Mouse (Mus musculus): Measurements from ENCODE around the gene Folr1. TPM values are rescaled to one million over a fixed set of nuclear protein-coding genes. Genes with fewer than 3 reads are reported as not detected.
A peak's percentile ranks its signal among the peaks of the same experiment; 100 is the strongest.

Folr1 gene
- polyA plus RNA-seq, 1 experiment = not detected

GRCm38 (mm10) chr7:101835457-101836109 lies 35.0 kb downstream of the Folr1 start:
- TF ChIP-seq FLI1 (IDR thresholded peaks at IDR 0.05; ENCODE audit: low read length) = no peak
- TF ChIP-seq GATA1 (IDR thresholded peaks at IDR 0.05; ENCODE audit: borderline replicate concordance, low read length) = no peak
- Histone ChIP-seq H3K9me3 (0 out of 2 replicates have a peak, but pooled peaks cover 4% of the 10 kb centered on the region), H3K4me1 (peaks cover 33% of the 10 kb centered on the region), H3K36me3 (replicated peaks; ENCODE audit: low read length) (peaks cover 50% of the 10 kb centered on the region), H3K4me3 (replicated peaks) (peak overlapping the region; percentile 94), H3K27me3 (replicated peaks) (peaks cover 47% of the 10 kb centered on the region)

- H3K4me3 ChIP-seq (replicated peaks) = no peak overlapping the region
- peaks cover 40% of the 10 kb centered on the region for H3K27me3 ChIP-seq (replicated peaks)
- TF ChIP-seq GATA1 (IDR thresholded peaks at IDR 0.05; ENCODE audit: borderline replicate concordance, low read length) (no peak), FLI1 (IDR thresholded peaks at IDR 0.05; ENCODE audit: low read length) (no peak)
- H3K36me3 ChIP-seq (replicated peaks; ENCODE audit: low read length) = peaks cover 56% of the 10 kb centered on the region
- H3K4me1 ChIP-seq = peaks cover 29% of the 10 kb centered on the region
- peaks cover 9% of the 10 kb centered on the region; the same call in 1 of the 2 replicates for H3K9me3 ChIP-seq
Measured at GRCm38 (mm10) chr7:101834903-101835302, 35.7 kb downstream of the Folr1 start.

- Histone ChIP-seq H3K9me3 (peaks cover 10% of the 10 kb centered on the region; the same call in 1 of the 2 replicates), H3K36me3 (replicated peaks; ENCODE audit: low read length) (peaks cover 64% of the 10 kb centered on the region), H3K4me1 (peaks cover 28% of the 10 kb centered on the region), H3K4me3 (replicated peaks) (no peak overlapping the region), H3K27me3 (replicated peaks) (peaks cover 43% of the 10 kb centered on the region)
- TF ChIP-seq FLI1 (IDR thresholded peaks at IDR 0.05; ENCODE audit: low read length) (no peak), GATA1 (IDR thresholded peaks at IDR 0.05; ENCODE audit: borderline replicate concordance, low read length) (no peak)
Measured at GRCm38 (mm10) chr7:101833916-101834584, 36.5 kb downstream of the Folr1 start.

GRCm38 (mm10) chr7:101833352-101833751 lies 37.2 kb downstream of the Folr1 start:
- H3K27me3 ChIP-seq (replicated peaks) = peaks cover 38% of the 10 kb centered on the region
- TF ChIP-seq FLI1 (IDR thresholded peaks at IDR 0.05; ENCODE audit: low read length) (no peak), GATA1 (IDR thresholded peaks at IDR 0.05; ENCODE audit: borderline replicate concordance, low read length) (no peak)
- H3K4me3 ChIP-seq (replicated peaks) = no peak overlapping the region
- peaks cover 71% of the 10 kb centered on the region for H3K36me3 ChIP-seq (replicated peaks; ENCODE audit: low read length)
- H3K9me3 ChIP-seq = peaks cover 10% of the 10 kb centered on the region; the same call in 1 of the 2 replicates
- H3K4me1 ChIP-seq = peaks cover 28% of the 10 kb centered on the region

GRCm38 (mm10) chr7:101832372-101832771 lies 38.2 kb downstream of the Folr1 start:
- Histone ChIP-seq H3K9me3 (peaks cover 10% of the 10 kb centered on the region; the same call in 1 of the 2 replicates), H3K27me3 (replicated peaks) (peaks cover 30% of the 10 kb centered on the region), H3K36me3 (replicated peaks; ENCODE audit: low read length) (peaks cover 81% of the 10 kb centered on the region), H3K4me1 (peaks cover 21% of the 10 kb centered on the region), H3K4me3 (replicated peaks) (no peak overlapping the region)
- TF ChIP-seq GATA1 (IDR thresholded peaks at IDR 0.05; ENCODE audit: borderline replicate concordance, low read length) (no peak), FLI1 (IDR thresholded peaks at IDR 0.05; ENCODE audit: low read length) (no peak)

GRCm38 (mm10) chr7:101831437-101831836 lies 39.2 kb downstream of the Folr1 start:
- no peak for TF ChIP-seq FLI1 (IDR thresholded peaks at IDR 0.05; ENCODE audit: low read length)
- no peak for TF ChIP-seq GATA1 (IDR thresholded peaks at IDR 0.05; ENCODE audit: borderline replicate concordance, low read length)
- Histone ChIP-seq H3K4me1 (peaks cover 15% of the 10 kb centered on the region), H3K9me3 (peaks cover 10% of the 10 kb centered on the region; the same call in 1 of the 2 replicates), H3K36me3 (replicated peaks; ENCODE audit: low read length) (peaks cover 91% of the 10 kb centered on the region), H3K27me3 (replicated peaks) (peaks cover 27% of the 10 kb centered on the region), H3K4me3 (replicated peaks) (no peak overlapping the region)

GRCm38 (mm10) chr7:101830373-101830772 lies 40.2 kb downstream of the Folr1 start:
- Histone ChIP-seq H3K4me3 (replicated peaks) (no peak overlapping the region), H3K36me3 (replicated peaks; ENCODE audit: low read length) (peaks cover 99% of the 10 kb centered on the region), H3K27me3 (replicated peaks) (peaks cover 24% of the 10 kb centered on the region), H3K4me1 (peaks cover 7% of the 10 kb centered on the region), H3K9me3 (peaks cover 10% of the 10 kb centered on the region; the same call in 1 of the 2 replicates)
- TF ChIP-seq FLI1 (IDR thresholded peaks at IDR 0.05; ENCODE audit: low read length) = no peak
- TF ChIP-seq GATA1 (IDR thresholded peaks at IDR 0.05; ENCODE audit: borderline replicate concordance, low read length) = no peak

GRCm38 (mm10) chr7:101823758-101824630 lies 46.6 kb downstream of the Folr1 start:
- TF ChIP-seq FLI1 (IDR thresholded peaks at IDR 0.05; ENCODE audit: low read length) (no peak), GATA1 (IDR thresholded peaks at IDR 0.05; ENCODE audit: borderline replicate concordance, low read length) (no peak)
- no peak overlapping the region for H3K4me3 ChIP-seq (replicated peaks)
- H3K9me3 ChIP-seq = peaks cover 1% of the 10 kb centered on the region; the same call in 1 of the 2 replicates
- peaks cover 57% of the 10 kb centered on the region for H3K36me3 ChIP-seq (replicated peaks; ENCODE audit: low read length)
- peaks cover 23% of the 10 kb centered on the region for H3K4me1 ChIP-seq
- peaks cover 61% of the 10 kb centered on the region for H3K27me3 ChIP-seq (replicated peaks)
